Mouse (Mus musculus) liver, postnatal 0 days (tissue): ENCODE measurements at regions not wholly inside any gene's neighbourhood (a gene's known extent, or its start where the extent isn't known, plus 50 kb on each side); places are given as distances from the start of the nearest gene placed in this dataset.

Experiments
- ATAC-seq: fragments of 200-750 bp; cut with Nextera tagmentation; 2 replicates; pipeline ENCODE4 v1.8.0; 2017; ENCODE audit warnings: mild to moderate bottlenecking, moderate library complexity
- DNase-seq: peaks from one replicate; pipeline ENCODE4 v3.0.0-alpha.2; 2016
- H3K27ac ChIP-seq: fragments of 300-500 bp; sonication (generic); 2 replicates; pipeline ENCODE4 v1.5.1; 2014; ENCODE audit warnings: antibody characterized with exemption, moderate library complexity, mild to moderate bottlenecking, low read depth
- H3K27me3 ChIP-seq: fragments of 300-500 bp; sonication (generic); 2 replicates; pipeline ENCODE4 v1.6.1; 2014; ENCODE audit warnings: low read length, control low read depth, mixed read lengths; ENCODE audit not compliant: insufficient read depth
- H3K36me3 ChIP-seq: fragments of 300-500 bp; sonication (generic); replicated peaks from 2 replicates; pipeline ENCODE4 v1.6.1; 2014; ENCODE audit warnings: mild to moderate bottlenecking, control low read depth, low read length, moderate library complexity, mixed read lengths; ENCODE audit not compliant: insufficient read depth
- H3K4me1 ChIP-seq: fragments of 300-500 bp; sonication (generic); 2 replicates; pipeline ENCODE4 v1.6.1; 2014; ENCODE audit warnings: antibody characterized with exemption, mild to moderate bottlenecking, control low read depth; ENCODE audit not compliant: insufficient read depth
- H3K4me2 ChIP-seq: fragments of 300-500 bp; sonication (generic); 2 replicates; pipeline ENCODE4 v1.6.1; 2014; ENCODE audit warnings: low read depth, mild to moderate bottlenecking, low read length, moderate library complexity, mixed read lengths
- H3K4me3 ChIP-seq: fragments of 300-500 bp; sonication (generic); 2 replicates; pipeline ENCODE4 v1.5.1; 2014; ENCODE audit warnings: low read depth, low read length
- H3K9ac ChIP-seq: fragments of 300-500 bp; sonication (generic); replicated peaks from 2 replicates; pipeline ENCODE4 v1.6.1; 2014; ENCODE audit warnings: mild to moderate bottlenecking, moderate library complexity
- H3K9me3 ChIP-seq: fragments of 300-500 bp; sonication (generic); 2 replicates; pipeline ENCODE4 v1.6.1; 2016; ENCODE audit warnings: mild to moderate bottlenecking, control low read depth, low read length, mixed read lengths
- CTCF ChIP-seq: sonication (generic); IDR thresholded peaks from 2 replicates; pipeline ENCODE4 v1.5.1; 2016; ENCODE audit warnings: antibody characterized with exemption, low read depth
- EP300 ChIP-seq: IDR thresholded peaks from 2 replicates; pipeline ENCODE4 v1.6.1; 2016; ENCODE audit warnings: antibody characterized with exemption, low read depth, mild to moderate bottlenecking
- WGBS: fragments of 180-500 bp; shearing (Covaris S2); extraction: QIAGEN DNeasy Blood & Tissue Kit; methylation state at CpG from one replicate; pipeline ENCODE4 v1.1.7; 2014; ENCODE audit not compliant: insufficient replicate concordance; 5-methylcytosine and 5-hydroxymethylcytosine counted together

DNA sequence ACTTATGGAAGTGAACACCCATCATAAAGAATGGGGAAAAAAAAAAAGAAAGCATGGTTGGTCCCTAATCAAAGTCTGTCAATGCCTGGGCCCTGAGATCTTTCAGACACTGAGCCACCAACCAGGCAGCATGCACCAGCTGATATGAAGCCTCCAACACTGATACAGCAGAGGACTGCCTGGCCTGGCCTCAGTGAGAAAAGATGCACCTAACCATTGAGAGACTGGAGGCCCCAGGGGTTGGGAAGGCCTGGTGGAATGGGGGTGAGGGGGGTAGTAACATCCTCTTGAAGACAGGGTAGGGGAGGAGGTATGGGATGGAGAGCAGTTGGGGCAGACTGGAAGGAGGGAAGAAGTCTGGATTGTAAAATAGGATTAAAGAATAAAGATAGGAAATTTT is 1172.8 kb downstream of the Pcdh18 start:
- no peak for TF ChIP-seq CTCF
- no peak for TF ChIP-seq EP300
- no peak overlapping the region for H3K9ac ChIP-seq

DNA sequence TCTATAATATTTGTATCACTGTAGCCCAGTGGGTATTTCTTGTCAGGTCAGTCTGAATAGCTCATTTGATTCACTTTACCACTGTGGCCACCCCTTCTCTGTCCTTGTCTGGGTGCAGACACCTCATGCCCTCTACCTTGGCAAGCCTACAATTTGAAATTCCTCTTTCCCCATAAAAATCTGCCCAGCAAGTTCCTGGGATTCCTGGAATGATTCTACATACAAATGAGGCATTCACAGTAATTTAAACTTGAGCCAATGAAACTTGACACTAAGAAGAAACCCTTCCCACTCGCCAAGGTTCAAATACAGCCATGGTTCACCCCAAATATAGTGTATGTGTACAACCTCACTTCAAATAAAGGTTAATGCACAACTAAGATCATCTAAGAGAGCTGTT is 1174.6 kb downstream of the Pcdh18 start:
- no peak overlapping the region for H3K27ac ChIP-seq
- WGBS, result 64% methylated on average over 1 of the region's 1 CpGs
- ATAC-seq, result no peak
- no peaks in the 10 kb centered on the region for H3K9me3 ChIP-seq
- H3K9ac ChIP-seq, result no peak overlapping the region
- H3K27me3 ChIP-seq, result no peaks in the 10 kb centered on the region
- DNase-seq, result no peak
- H3K36me3 ChIP-seq, result no peaks in the 10 kb centered on the region
- H3K4me3 ChIP-seq, result no peak overlapping the region
- TF ChIP-seq CTCF, result no peak
- no peak for TF ChIP-seq EP300
- H3K4me2 ChIP-seq, result no peak overlapping the region
- H3K4me1 ChIP-seq, result no peaks in the 10 kb centered on the region

More for the DNA sequence above, 1172.8 kb downstream of the Pcdh18 start:
- no peaks in the 10 kb centered on the region for H3K27me3 ChIP-seq
- no peak overlapping the region for H3K27ac ChIP-seq
- H3K36me3 ChIP-seq, result no peaks in the 10 kb centered on the region
- H3K4me1 ChIP-seq, result no peaks in the 10 kb centered on the region
- no peak overlapping the region for H3K4me2 ChIP-seq
- H3K9me3 ChIP-seq, result no peaks in the 10 kb centered on the region
- no peak for ATAC-seq
- no peak overlapping the region for H3K4me3 ChIP-seq
- DNase-seq, result no peak

DNA sequence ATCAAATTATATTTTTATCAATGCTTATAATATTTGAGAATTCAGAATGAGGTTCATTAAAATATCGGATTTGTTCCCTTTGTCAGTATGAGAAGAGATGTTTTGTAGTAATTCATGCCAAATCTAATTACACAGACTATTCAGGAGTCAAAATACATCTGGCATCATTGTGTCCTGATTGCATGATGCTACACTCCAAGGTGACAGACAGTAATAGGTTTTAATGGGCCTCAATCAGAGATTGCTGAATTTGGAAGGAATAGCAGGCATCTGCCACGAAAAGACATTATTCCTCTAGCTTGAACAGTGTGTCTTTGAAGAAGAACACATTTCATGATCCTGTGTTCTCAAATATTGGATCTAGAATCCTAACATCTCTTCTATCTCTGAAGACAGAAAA is 1177.2 kb downstream of the Pcdh18 start:
- ATAC-seq, result no peak
- no peaks in the 10 kb centered on the region for H3K36me3 ChIP-seq
- DNase-seq, result no peak
- WGBS, result 74% methylated on average over 2 of the region's 2 CpGs
- TF ChIP-seq CTCF, result no peak
- no peak for TF ChIP-seq EP300
- H3K4me3 ChIP-seq, result no peak overlapping the region
- H3K27me3 ChIP-seq, result no peaks in the 10 kb centered on the region
- H3K27ac ChIP-seq, result no peak overlapping the region
- no peaks in the 10 kb centered on the region for H3K9me3 ChIP-seq
- H3K9ac ChIP-seq, result no peak overlapping the region
- H3K4me1 ChIP-seq, result no peaks in the 10 kb centered on the region
- H3K4me2 ChIP-seq, result no peak overlapping the region

DNA sequence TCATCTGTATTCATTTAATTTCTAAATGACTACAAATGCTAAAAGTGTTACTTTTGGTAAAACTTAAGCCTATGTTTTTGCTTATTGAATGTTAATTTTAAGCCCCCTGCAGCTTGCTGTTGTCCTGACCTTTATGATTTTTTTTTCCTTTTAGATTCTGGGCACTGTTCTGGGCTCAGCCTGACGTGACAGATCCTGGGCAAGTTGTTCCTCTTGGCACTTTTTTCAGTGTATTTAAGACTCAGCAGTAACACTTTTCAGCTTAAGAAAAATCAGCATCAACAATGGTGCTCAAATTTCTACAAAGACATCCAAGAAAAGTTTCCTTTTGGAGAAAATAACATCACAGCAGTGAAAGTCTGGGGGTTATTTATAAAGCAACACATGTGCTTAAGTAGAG is 1177.9 kb downstream of the Pcdh18 start:
- Histone ChIP-seq H3K4me3 (no peak overlapping the region), H3K4me2 (no peak overlapping the region), H3K4me1 (no peaks in the 10 kb centered on the region), H3K27ac (no peak overlapping the region), H3K9me3 (no peaks in the 10 kb centered on the region), H3K9ac (no peak overlapping the region), H3K36me3 (no peaks in the 10 kb centered on the region), H3K27me3 (no peaks in the 10 kb centered on the region)
- ATAC-seq, result no peak
- WGBS, result 63% methylated on average over 1 of the region's 1 CpGs
- DNase-seq, result no peak
- no peak for TF ChIP-seq CTCF

DNA sequence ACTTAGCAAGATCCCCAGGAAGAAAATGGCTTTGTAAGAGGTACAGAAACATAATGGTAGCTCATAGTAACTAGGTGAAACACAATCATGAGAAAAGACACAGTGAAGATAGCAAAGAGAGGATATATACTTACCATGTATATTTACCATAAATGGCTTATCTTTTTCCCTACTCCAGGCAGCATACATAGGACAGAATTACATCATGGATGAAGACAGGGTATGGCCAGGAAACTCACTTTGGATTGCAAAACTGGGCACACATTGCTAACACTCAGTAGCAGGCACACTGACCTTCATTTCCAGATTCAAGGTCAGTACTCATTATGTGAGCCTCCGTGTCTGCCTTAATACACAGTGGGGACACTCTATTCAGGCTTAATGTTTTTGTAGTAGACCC is 1210.5 kb downstream of the Pcdh18 start:
- no peaks in the 10 kb centered on the region for H3K9me3 ChIP-seq
- TF ChIP-seq EP300, result no peak
- H3K9ac ChIP-seq, result no peak overlapping the region
- no peak overlapping the region for H3K27ac ChIP-seq
- WGBS, result 76% methylated on average over 1 of the region's 1 CpGs
- H3K4me2 ChIP-seq, result no peak overlapping the region
- DNase-seq (no peak), ATAC-seq (no peak)
- H3K4me3 ChIP-seq, result no peak overlapping the region
- no peaks in the 10 kb centered on the region for H3K4me1 ChIP-seq
- no peaks in the 10 kb centered on the region for H3K36me3 ChIP-seq
- no peaks in the 10 kb centered on the region for H3K27me3 ChIP-seq

DNA sequence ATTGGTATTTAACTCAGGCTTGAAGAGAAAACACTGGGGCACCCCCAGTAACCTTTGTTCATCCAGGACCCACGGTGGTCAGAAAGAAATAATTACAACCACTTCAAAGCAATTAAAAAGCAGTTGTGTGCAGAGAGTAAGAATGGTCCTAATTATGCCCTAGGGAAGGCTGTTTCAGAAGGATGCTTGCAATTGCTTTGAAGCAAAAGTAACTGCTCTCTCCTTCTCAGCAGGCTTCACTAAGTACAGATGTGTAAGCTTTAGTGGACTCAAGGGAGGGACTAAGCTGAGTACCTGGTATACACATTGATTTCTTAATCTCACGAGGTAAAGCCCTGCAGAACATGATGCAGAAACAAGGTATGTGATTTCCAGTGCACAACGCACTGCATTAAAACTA is 1242.1 kb downstream of the Pcdh18 start:
- H3K4me3 ChIP-seq, result no peak overlapping the region
- TF ChIP-seq CTCF, result no peak
- no peaks in the 10 kb centered on the region for H3K4me1 ChIP-seq
- no peaks in the 10 kb centered on the region for H3K36me3 ChIP-seq
- WGBS, result 43% methylated on average over 3 of the region's 3 CpGs
- ATAC-seq, result no peak
- DNase-seq, result no peak
- no peak overlapping the region for H3K9ac ChIP-seq
- no peak overlapping the region for H3K27ac ChIP-seq
- H3K4me2 ChIP-seq, result no peak overlapping the region
- H3K27me3 ChIP-seq, result no peaks in the 10 kb centered on the region
- no peaks in the 10 kb centered on the region for H3K9me3 ChIP-seq

DNA sequence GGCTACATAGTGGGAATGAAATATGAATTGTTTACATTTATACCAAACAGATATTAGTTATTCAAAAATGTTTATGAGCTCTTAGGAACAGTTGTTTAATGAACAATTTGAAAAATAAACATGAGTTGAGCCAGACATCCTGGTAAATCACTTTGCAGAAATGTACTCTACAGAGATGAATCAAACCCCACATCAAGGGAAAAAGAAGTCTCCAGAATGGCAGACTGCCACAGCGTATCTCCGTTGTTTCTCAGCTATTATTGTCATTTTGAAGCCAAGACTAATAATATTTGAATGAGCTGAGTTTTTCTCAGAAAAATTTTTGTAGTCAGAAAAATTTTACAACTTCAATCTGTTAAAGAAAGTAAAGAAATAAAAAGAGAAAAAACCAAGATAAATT is 1253.1 kb downstream of the Pcdh18 start:
- ATAC-seq (no peak), DNase-seq (no peak)
- TF ChIP-seq EP300, result no peak
- TF ChIP-seq CTCF, result no peak
- WGBS, result 81% methylated on average over 2 of the region's 2 CpGs
- no peaks in the 10 kb centered on the region for H3K27me3 ChIP-seq
- no peaks in the 10 kb centered on the region for H3K9me3 ChIP-seq
- no peak overlapping the region for H3K9ac ChIP-seq
- H3K27ac ChIP-seq, result no peak overlapping the region
- H3K4me1 ChIP-seq, result no peaks in the 10 kb centered on the region
- no peak overlapping the region for H3K4me3 ChIP-seq
- no peak overlapping the region for H3K4me2 ChIP-seq
- no peaks in the 10 kb centered on the region for H3K36me3 ChIP-seq
